Mouse (Mus musculus) heart, postnatal 0 days (tissue): ENCODE data around the gene Endov.

Source experiments
- CTCF ChIP-seq: IDR thresholded peaks from 2 replicates; pipeline ENCODE4 v1.5.1; 2016; ENCODE audit warnings: antibody characterized with exemption, control low read depth, low read depth
- EP300 ChIP-seq: IDR thresholded peaks from 2 replicates; pipeline ENCODE4 v1.6.1; 2016; ENCODE audit warnings: antibody characterized with exemption, low read depth

DNA sequence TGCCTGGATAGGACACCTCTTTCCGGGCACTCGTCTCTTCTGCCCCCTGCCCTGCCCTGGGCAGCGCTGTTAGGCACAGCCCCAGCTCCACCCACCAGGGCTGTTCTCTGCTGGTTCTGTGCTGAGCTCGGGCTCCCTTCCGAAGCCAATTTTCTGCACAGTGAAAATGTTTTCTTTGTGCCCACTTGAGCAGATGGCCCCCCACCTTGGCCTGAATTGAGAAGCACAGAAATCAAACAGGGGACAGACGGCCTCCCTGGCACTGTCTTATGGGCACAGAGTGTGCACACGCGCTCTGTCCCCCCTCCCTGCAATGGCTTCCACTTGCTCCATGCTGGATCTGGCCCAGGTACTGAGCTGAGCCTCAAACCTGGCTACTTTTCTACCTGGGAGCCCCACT lies 41.3 kb downstream of the Endov start:
- TF ChIP-seq CTCF (no peak), EP300 (no peak)
